Mouse (Mus musculus) liver, postnatal 0 days (tissue): Measurements from ENCODE around the gene Cdh23.

Source experiments
- CTCF ChIP-seq: sonication (generic); IDR thresholded peaks from 2 replicates; pipeline ENCODE4 v1.5.1; 2016; ENCODE audit warnings: antibody characterized with exemption, low read depth
- EP300 ChIP-seq: IDR thresholded peaks from 2 replicates; pipeline ENCODE4 v1.6.1; 2016; ENCODE audit warnings: antibody characterized with exemption, low read depth, mild to moderate bottlenecking

- TF ChIP-seq CTCF (no peak), EP300 (no peak)
Measured at GRCm38 (mm10) chr10:60284676-60285111, 411.6 kb downstream of the Cdh23 start.
